Mouse (Mus musculus) ES-E14 (cell line): ENCODE results near the gene Ceacam19. TPM values are rescaled to one million over a fixed set of nuclear protein-coding genes. Genes with fewer than 3 reads are reported as not detected.

Experiments used
- DNase-seq: peaks from one replicate; pipeline ENCODE4 v3.0.0-alpha.2; 2013; ENCODE audit warnings: low read depth, low spot score
- H3K27ac ChIP-seq: 2 replicates; pipeline ENCODE4 v1.5.1; 2012; ENCODE audit warnings: low read depth, mild to moderate bottlenecking, low read length, moderate library complexity, mixed read lengths; ENCODE audit not compliant: poor library complexity, insufficient read depth, severe bottlenecking
- H3K36me3 ChIP-seq: 2 replicates; pipeline ENCODE4 v1.6.1; 2012; ENCODE audit warnings: mild to moderate bottlenecking, low read length, moderate library complexity, mixed read lengths; ENCODE audit not compliant: control insufficient read depth, poor library complexity, insufficient read depth, severe bottlenecking
- H3K4me1 ChIP-seq, 2 experiments: fragments of 150-350 bp in 1 of 2; sonication (generic) in 1 of 2; 2 replicates each; pipeline ENCODE4 v1.6.1; 2012; ENCODE audit warnings: low read length in 2 of 2, mild to moderate bottlenecking in 1 of 2, mixed read lengths in 1 of 2; ENCODE audit not compliant: control insufficient read depth in 2 of 2, insufficient read depth in 2 of 2, poor library complexity in 1 of 2
- H3K4me3 ChIP-seq, 2 experiments: fragments of 150-350 bp in 1 of 2; sonication (generic) in 1 of 2; 2 replicates each; pipeline ENCODE4 v1.5.1; 2012; ENCODE audit warnings: low read length in 2 of 2, low read depth in 1 of 2, mild to moderate bottlenecking in 1 of 2, mixed read lengths in 1 of 2; ENCODE audit not compliant: insufficient read depth in 1 of 2, poor library complexity in 1 of 2, severe bottlenecking in 1 of 2
- H3K9ac ChIP-seq: 2 replicates; pipeline ENCODE4 v1.6.1; 2012; ENCODE audit warnings: low read depth, mild to moderate bottlenecking, low read length, mixed read lengths; ENCODE audit not compliant: poor library complexity, insufficient read depth, severe bottlenecking
- H3K9me3 ChIP-seq: fragments of 150-350 bp; sonication (generic); 2 replicates; pipeline ENCODE4 v1.6.1; 2012; ENCODE audit warnings: low read depth, mild to moderate bottlenecking, low read length; ENCODE audit not compliant: control insufficient read depth, insufficient read depth
- CHD2 ChIP-seq: IDR thresholded peaks from 2 replicates; pipeline ENCODE4 v1.6.1; 2014; ENCODE audit warnings: mild to moderate bottlenecking, low read depth, low read length, inconsistent platforms
- HCFC1 ChIP-seq: IDR thresholded peaks from 2 replicates; pipeline ENCODE4 v1.6.1; 2012; ENCODE audit warnings: low read length, inconsistent platforms, borderline replicate concordance; ENCODE audit not compliant: insufficient read depth
- MAFK ChIP-seq: IDR thresholded peaks from 2 replicates; pipeline ENCODE4 v1.6.1; 2014; ENCODE audit warnings: mild to moderate bottlenecking, low read depth, low read length, inconsistent platforms; ENCODE audit not compliant: insufficient read depth
- ZC3H11A ChIP-seq: IDR thresholded peaks from 2 replicates; pipeline ENCODE4 v1.6.1; 2012; ENCODE audit warnings: low read depth, mild to moderate bottlenecking, inconsistent platforms, low read length, borderline replicate concordance
- ZNF384 ChIP-seq: IDR thresholded peaks from 2 replicates; pipeline ENCODE4 v1.6.1; 2012; ENCODE audit warnings: low read depth, low read length, inconsistent platforms
- in situ Hi-C, 2 experiments: fragments of 600-800 bp; cut with MboI; formaldehyde crosslinking; loops; one replicate each; pipeline ENCODE4 v1.15.1; 2025; ENCODE audit warnings: low sequenced_read_pairs in 2 of 2, inconsistent platforms in 1 of 2; ENCODE audit not compliant: unreplicated experiment in 2 of 2
- total RNA-seq: library from RNA; depleted of rRNA; stranded (reverse); fragments of 300-350 nt; gene quantifications from 2 replicates; pipeline ENCODE4 v1.2.3, GENCODE M21; 2012

Ceacam19 gene
- total RNA-seq, 1 experiment = 0.94 TPM

DNA sequence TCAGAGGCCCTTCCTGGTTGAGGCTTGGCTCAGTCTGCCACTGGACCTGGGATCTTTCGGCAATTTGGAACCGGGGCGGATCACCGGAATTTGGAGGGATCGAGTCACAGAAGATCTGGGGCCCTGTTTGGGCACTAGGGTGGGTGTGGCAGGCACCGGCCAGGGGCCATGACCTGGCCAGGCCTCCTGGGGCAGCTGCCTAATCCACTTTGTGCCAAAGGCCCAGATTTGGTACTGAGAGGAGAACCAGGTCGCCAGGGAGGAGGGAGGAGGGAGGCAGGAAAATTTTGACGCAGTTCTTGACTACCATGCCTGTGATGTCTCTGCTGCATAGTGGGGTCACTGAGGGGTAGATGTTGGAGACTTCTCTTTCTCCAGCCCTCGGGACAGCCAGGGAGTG is 26.6 kb downstream of the Ceacam19 start, which contains the start of gene Ceacam16:
Gene Ceacam16, minus strand, starts transcription at position 101 of the 400 bp plus-strand sequence.
- Histone ChIP-seq H3K27ac (no peak within 1 kb of the TSS), H3K9ac (no peak within 1 kb of the TSS), H3K4me3 (no peak within 1 kb of the TSS), H3K36me3 (no peaks in the 10 kb centered on the region), H3K4me1 (peaks cover 0 to 9% of the 10 kb centered on the region in 2 experiments; a peak in 1 of 4 replicates), H3K9me3 (no peaks in the 10 kb centered on the region)
- TF ChIP-seq MAFK (no peak), ZC3H11A (no peak), HCFC1 (no peak), CHD2 (no peak), ZNF384 (no peak)
- in situ Hi-C loops = no loop called here
- no peak for DNase-seq

DNA sequence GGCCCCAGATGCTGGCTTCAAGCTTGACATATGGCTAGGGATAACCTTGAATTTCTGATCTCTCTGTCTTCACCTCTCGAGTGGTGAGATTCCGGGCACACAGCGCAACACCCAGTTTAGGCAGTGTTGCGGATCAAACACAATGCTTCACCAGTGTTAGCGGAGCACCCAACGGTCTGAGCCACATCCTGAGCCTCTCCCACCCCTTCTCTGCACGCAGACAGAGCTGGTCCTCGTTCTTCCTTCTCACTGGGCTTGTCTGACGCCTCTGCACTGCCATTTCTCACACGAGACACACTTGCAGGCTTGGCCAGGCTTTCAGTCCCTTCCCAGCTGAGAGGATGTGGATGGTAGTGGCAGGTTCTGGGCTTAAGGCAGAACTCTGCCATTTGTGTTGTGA is 28.0 kb downstream of the Ceacam19 start:
- TF ChIP-seq ZNF384 (no peak), ZC3H11A (no peak), HCFC1 (no peak), MAFK (no peak), CHD2 (no peak)
- no peak overlapping the region for H3K4me3 ChIP-seq
- no peaks in the 10 kb centered on the region for H3K9me3 ChIP-seq
- H3K9ac ChIP-seq = no peak overlapping the region
- in situ Hi-C loops = no loop called here
- no peaks in the 10 kb centered on the region for H3K36me3 ChIP-seq
- H3K27ac ChIP-seq = no peak overlapping the region
- no peak for DNase-seq
- H3K4me1 ChIP-seq = peaks cover 0 to 4% of the 10 kb centered on the region in 2 experiments; a peak in 1 of 4 replicates

DNA sequence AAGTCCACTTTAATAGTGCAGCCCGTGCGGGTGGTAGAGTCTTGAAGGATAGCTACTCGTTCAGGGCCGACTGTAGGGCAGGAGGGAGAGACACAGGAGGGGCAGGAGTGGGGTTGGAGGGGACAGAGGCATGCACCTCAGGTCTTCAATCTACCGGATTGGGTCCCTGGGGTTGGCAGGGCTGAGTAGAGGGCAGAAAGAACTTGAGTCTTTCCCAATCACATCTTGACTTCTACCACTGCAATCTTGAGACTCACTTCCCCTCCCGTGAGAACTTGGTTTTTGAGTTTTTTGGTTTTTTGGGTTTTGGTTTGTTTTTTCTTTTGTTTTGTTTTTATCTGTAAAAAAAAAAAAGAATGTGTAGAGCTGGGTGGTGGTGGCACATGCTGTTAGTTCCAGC is 31.5 kb downstream of the Ceacam19 start:
- Histone ChIP-seq H3K9me3 (no peaks in the 10 kb centered on the region), H3K4me3 (no peak overlapping the region), H3K9ac (no peak overlapping the region), H3K36me3 (no peaks in the 10 kb centered on the region), H3K27ac (no peak overlapping the region), H3K4me1 (peaks cover 0 to 2% of the 10 kb centered on the region in 2 experiments; a peak in 1 of 4 replicates)
- no peak for TF ChIP-seq ZNF384
- no peak for TF ChIP-seq ZC3H11A
- TF ChIP-seq CHD2 = no peak
- TF ChIP-seq MAFK = no peak
- TF ChIP-seq HCFC1 = no peak
- no peak for DNase-seq
- in situ Hi-C loops = no loop called here

DNA sequence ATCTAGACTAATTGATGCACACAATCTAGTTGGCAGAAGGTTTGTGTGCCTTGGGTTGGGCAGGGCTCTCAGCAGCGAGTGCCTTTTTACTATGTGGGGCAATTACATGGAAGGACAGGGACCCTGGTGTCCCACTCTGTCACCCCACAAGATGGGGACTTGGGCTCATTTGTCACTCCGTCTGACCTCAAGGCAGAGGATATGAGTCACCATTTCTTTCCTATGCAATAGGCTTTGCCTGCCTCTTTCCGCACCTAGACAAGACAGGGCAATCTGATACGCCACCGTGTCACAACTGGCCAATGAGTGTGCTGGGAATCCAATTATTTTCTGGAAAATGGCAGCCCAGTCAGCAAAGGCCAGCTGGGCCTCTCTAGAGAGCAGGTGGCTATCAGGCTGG is 32.1 kb downstream of the Ceacam19 start:
- H3K9me3 ChIP-seq = no peaks in the 10 kb centered on the region

GRCm38 (mm10) chr7:19853526-19853925 is 34.2 kb downstream of the Ceacam19 start:
- TF ChIP-seq ZC3H11A (no peak), MAFK (no peak), HCFC1 (no peak), ZNF384 (no peak), CHD2 (no peak)
- no peak overlapping the region for H3K4me3 ChIP-seq
- H3K9me3 ChIP-seq = no peaks in the 10 kb centered on the region
- no peaks in the 10 kb centered on the region for H3K36me3 ChIP-seq
- no peak overlapping the region for H3K27ac ChIP-seq
- H3K4me1 ChIP-seq = peaks cover 0 to 1% of the 10 kb centered on the region in 2 experiments; a peak in 2 of 4 replicates
- H3K9ac ChIP-seq = no peak overlapping the region
- no peak for DNase-seq
- in situ Hi-C loops = loop anchor here in 1 of 2 experiments (5.0 kb wide), 1 partner anchor 46 kb away; no protein-coding TSS in a partner anchor

More for the DNA sequence above, 32.1 kb downstream of the Ceacam19 start:
- no peaks in the 10 kb centered on the region for H3K36me3 ChIP-seq
- peaks cover 0 to 2% of the 10 kb centered on the region in 2 experiments; a peak in 1 of 4 replicates for H3K4me1 ChIP-seq
- in situ Hi-C loops = no loop called here
- no peak for TF ChIP-seq ZC3H11A
- TF ChIP-seq HCFC1 = no peak
- TF ChIP-seq MAFK = no peak
- TF ChIP-seq CHD2 = no peak
- no peak for TF ChIP-seq ZNF384
- no peak overlapping the region for H3K9ac ChIP-seq
- H3K4me3 ChIP-seq = no peak overlapping the region
- no peak for DNase-seq
- no peak overlapping the region for H3K27ac ChIP-seq
